Mouse (Mus musculus) neural tube, embryonic 12.5 days (tissue): ENCODE measurements around the gene Gmds. TPM values are rescaled to one million over a fixed set of nuclear protein-coding genes. Genes with fewer than 3 reads are reported as not detected.
A peak's percentile ranks its signal among the peaks of the same experiment; 100 is the strongest.

Source experiments
- ATAC-seq: fragments of 200-750 bp; cut with Nextera tagmentation; 2 replicates; pipeline ENCODE4 v1.8.0; 2017; ENCODE audit warnings: low read depth, mild to moderate bottlenecking, moderate TSS enrichment, moderate library complexity; ENCODE audit not compliant: low FRiP score
- H3K27ac ChIP-seq: fragments of 300-500 bp; sonication (generic); 2 replicates; pipeline ENCODE4 v1.5.1; 2016
- H3K27me3 ChIP-seq: fragments of 300-500 bp; sonication (generic); replicated peaks from 2 replicates; pipeline ENCODE4 v1.6.1; 2016; ENCODE audit warnings: mild to moderate bottlenecking
- H3K36me3 ChIP-seq: fragments of 300-500 bp; sonication (generic); 2 replicates; pipeline ENCODE4 v1.6.1; 2016; ENCODE audit warnings: mild to moderate bottlenecking
- H3K4me1 ChIP-seq: fragments of 300-500 bp; sonication (generic); 2 replicates; pipeline ENCODE4 v1.6.1; 2016
- H3K4me2 ChIP-seq: fragments of 300-500 bp; sonication (generic); replicated peaks from 2 replicates; pipeline ENCODE4 v1.6.1; 2016; ENCODE audit warnings: mild to moderate bottlenecking
- H3K4me3 ChIP-seq: fragments of 300-500 bp; sonication (generic); 2 replicates; pipeline ENCODE4 v1.5.1; 2016
- H3K9ac ChIP-seq: fragments of 300-500 bp; sonication (generic); 2 replicates; pipeline ENCODE4 v1.6.1; 2016; ENCODE audit warnings: mild to moderate bottlenecking
- H3K9me3 ChIP-seq: fragments of 300-500 bp; sonication (generic); 2 replicates; pipeline ENCODE4 v1.6.1; 2016; ENCODE audit warnings: mild to moderate bottlenecking
- WGBS: fragments of 180-500 bp; shearing (Covaris S2); methylation state at CpG from one replicate; pipeline ENCODE4 v1.1.7; 2016; 5-methylcytosine and 5-hydroxymethylcytosine counted together
- polyA plus RNA-seq: library from polyadenylated mRNA; unstranded; fragments of >200 nt; fragmentation: Nextera tagmentation; extraction: Ambion mirVana; gene quantifications from 2 replicates; pipeline ENCODE4 v1.2.1, GENCODE M21; 2016

Gene Gmds
- polyA plus RNA-seq, 1 experiment from 2014 or later = 30.2 TPM

- no peak for ATAC-seq
- no peak overlapping the region for H3K27ac ChIP-seq
Observed at GRCm38 (mm10) chr13:32242200-32242599, 96.3 kb downstream of the Gmds start.

GRCm38 (mm10) chr13:32236269-32236678, 102.3 kb downstream of the Gmds start:
- Histone ChIP-seq H3K9ac (no peak overlapping the region), H3K36me3 (no peaks in the 10 kb centered on the region), H3K4me3 (no peak overlapping the region), H3K27me3 (no peaks in the 10 kb centered on the region), H3K27ac (no peak overlapping the region), H3K4me1 (peaks cover 6% of the 10 kb centered on the region), H3K9me3 (no peaks in the 10 kb centered on the region), H3K4me2 (no peak overlapping the region)
- 23% methylated on average over 3 of the region's 3 CpGs for WGBS
- peak; percentile 63 for ATAC-seq

More at GRCm38 (mm10) chr13:32242200-32242599, 96.3 kb downstream of the Gmds start:
- Histone ChIP-seq H3K9ac (no peak overlapping the region), H3K36me3 (no peaks in the 10 kb centered on the region), H3K4me2 (no peak overlapping the region), H3K9me3 (no peaks in the 10 kb centered on the region), H3K27me3 (no peaks in the 10 kb centered on the region), H3K4me1 (no peaks in the 10 kb centered on the region), H3K4me3 (no peak overlapping the region)
- WGBS = 71% methylated on average over 4 of the region's 4 CpGs

GRCm38 (mm10) chr13:32235046-32235445, 103.5 kb downstream of the Gmds start:
- H3K4me2 ChIP-seq = no peak overlapping the region

GRCm38 (mm10) chr13:32234019-32234418, 104.5 kb downstream of the Gmds start:
- no peak for ATAC-seq
- Histone ChIP-seq H3K4me3 (no peak overlapping the region), H3K9me3 (no peaks in the 10 kb centered on the region), H3K27ac (no peak overlapping the region), H3K9ac (no peak overlapping the region), H3K27me3 (no peaks in the 10 kb centered on the region), H3K4me1 (peaks cover 6% of the 10 kb centered on the region), H3K4me2 (no peak overlapping the region), H3K36me3 (no peaks in the 10 kb centered on the region)
- 77% methylated on average over 9 of the region's 9 CpGs for WGBS

More at GRCm38 (mm10) chr13:32235046-32235445, 103.5 kb downstream of the Gmds start:
- Histone ChIP-seq H3K4me3 (no peak overlapping the region), H3K4me1 (peaks cover 6% of the 10 kb centered on the region), H3K36me3 (no peaks in the 10 kb centered on the region), H3K27me3 (no peaks in the 10 kb centered on the region), H3K27ac (no peak overlapping the region), H3K9me3 (no peaks in the 10 kb centered on the region), H3K9ac (no peak overlapping the region)
- 94% methylated on average over 4 of the region's 4 CpGs for WGBS
- ATAC-seq = no peak

- H3K4me3 ChIP-seq = no peak overlapping the region
- H3K9ac ChIP-seq = no peak overlapping the region
- no peak overlapping the region for H3K27ac ChIP-seq
- ATAC-seq = no peak
- H3K36me3 ChIP-seq = no peaks in the 10 kb centered on the region
- H3K27me3 ChIP-seq = no peaks in the 10 kb centered on the region
- WGBS = 88% methylated on average over 5 of the region's 5 CpGs
- no peaks in the 10 kb centered on the region for H3K9me3 ChIP-seq
- H3K4me1 ChIP-seq = peaks cover 6% of the 10 kb centered on the region
- H3K4me2 ChIP-seq = no peak overlapping the region
Observed at GRCm38 (mm10) chr13:32232391-32232790, 106.1 kb downstream of the Gmds start.

GRCm38 (mm10) chr13:32231956-32232355, 106.6 kb downstream of the Gmds start:
- H3K27ac ChIP-seq = no peak overlapping the region
- H3K4me1 ChIP-seq = peaks cover 6% of the 10 kb centered on the region
- no peak overlapping the region for H3K9ac ChIP-seq
- 87% methylated on average over 5 of the region's 5 CpGs for WGBS
- H3K36me3 ChIP-seq = no peaks in the 10 kb centered on the region
- no peak for ATAC-seq
- no peaks in the 10 kb centered on the region for H3K27me3 ChIP-seq
- no peak overlapping the region for H3K4me2 ChIP-seq
- no peaks in the 10 kb centered on the region for H3K9me3 ChIP-seq
- no peak overlapping the region for H3K4me3 ChIP-seq

GRCm38 (mm10) chr13:32227874-32228562, 110.5 kb downstream of the Gmds start:
- no peak overlapping the region for H3K27ac ChIP-seq
- no peaks in the 10 kb centered on the region for H3K9me3 ChIP-seq
- WGBS = 84% methylated on average over 6 of the region's 6 CpGs
- H3K4me1 ChIP-seq = no peaks in the 10 kb centered on the region
- H3K36me3 ChIP-seq = no peaks in the 10 kb centered on the region
- no peaks in the 10 kb centered on the region for H3K27me3 ChIP-seq
- no peak overlapping the region for H3K4me3 ChIP-seq
- ATAC-seq = no peak
- H3K4me2 ChIP-seq = no peak overlapping the region
- no peak overlapping the region for H3K9ac ChIP-seq

GRCm38 (mm10) chr13:32217647-32218046, 120.9 kb downstream of the Gmds start:
- no peak overlapping the region for H3K9ac ChIP-seq
- H3K9me3 ChIP-seq = no peaks in the 10 kb centered on the region
- H3K36me3 ChIP-seq = no peaks in the 10 kb centered on the region
- H3K27me3 ChIP-seq = no peaks in the 10 kb centered on the region
- H3K27ac ChIP-seq = no peak overlapping the region
- no peak for ATAC-seq
- no peaks in the 10 kb centered on the region for H3K4me1 ChIP-seq
- 77% methylated on average over 2 of the region's 2 CpGs for WGBS
- no peak overlapping the region for H3K4me3 ChIP-seq
- no peak overlapping the region for H3K4me2 ChIP-seq

GRCm38 (mm10) chr13:32213702-32214452, 124.7 kb downstream of the Gmds start:
- no peaks in the 10 kb centered on the region for H3K4me1 ChIP-seq
- H3K27me3 ChIP-seq = no peaks in the 10 kb centered on the region
- no peaks in the 10 kb centered on the region for H3K36me3 ChIP-seq
- no peak overlapping the region for H3K9ac ChIP-seq
- H3K4me3 ChIP-seq = no peak overlapping the region
- no peak overlapping the region for H3K4me2 ChIP-seq
- peak; percentile 56; the same call in 1 of the 2 replicates for ATAC-seq
- WGBS = 54% methylated on average over 9 of the region's 9 CpGs
- no peaks in the 10 kb centered on the region for H3K9me3 ChIP-seq
- H3K27ac ChIP-seq = no peak overlapping the region

GRCm38 (mm10) chr13:32212125-32212524, 126.4 kb downstream of the Gmds start:
- Histone ChIP-seq H3K9ac (no peak overlapping the region), H3K4me2 (no peak overlapping the region), H3K27me3 (no peaks in the 10 kb centered on the region), H3K4me3 (no peak overlapping the region), H3K4me1 (no peaks in the 10 kb centered on the region), H3K9me3 (no peaks in the 10 kb centered on the region), H3K36me3 (no peaks in the 10 kb centered on the region), H3K27ac (no peak overlapping the region)
- 76% methylated on average over 2 of the region's 2 CpGs for WGBS
- no peak for ATAC-seq

GRCm38 (mm10) chr13:32207172-32207908, 131.2 kb downstream of the Gmds start:
- 57% methylated on average over 5 of the region's 5 CpGs for WGBS
- no peak overlapping the region for H3K9ac ChIP-seq
- no peaks in the 10 kb centered on the region for H3K4me1 ChIP-seq
- no peaks in the 10 kb centered on the region for H3K27me3 ChIP-seq
- H3K36me3 ChIP-seq = no peaks in the 10 kb centered on the region
- ATAC-seq = no peak
- H3K4me2 ChIP-seq = no peak overlapping the region
- H3K27ac ChIP-seq = no peak overlapping the region
- H3K4me3 ChIP-seq = no peak overlapping the region
- no peaks in the 10 kb centered on the region for H3K9me3 ChIP-seq

- H3K4me3 ChIP-seq = no peak overlapping the region
- no peak overlapping the region for H3K4me2 ChIP-seq
- no peak overlapping the region for H3K9ac ChIP-seq
- peak; percentile 89 for ATAC-seq
- 20% methylated on average over 3 of the region's 3 CpGs for WGBS
- H3K27me3 ChIP-seq = no peaks in the 10 kb centered on the region
- H3K4me1 ChIP-seq = no peaks in the 10 kb centered on the region
- H3K27ac ChIP-seq = no peak overlapping the region
- no peaks in the 10 kb centered on the region for H3K36me3 ChIP-seq
- no peaks in the 10 kb centered on the region for H3K9me3 ChIP-seq
Observed at GRCm38 (mm10) chr13:32179906-32180305, 158.6 kb downstream of the Gmds start.
